Mouse (Mus musculus): ENCODE measurements around the gene Med15. TPM values are rescaled to one million over a fixed set of nuclear protein-coding genes. Genes with fewer than 3 reads are reported as not detected.

The Med15 gene
- 10 to 100 TPM; 15.8 to 54.1 TPM for polyA plus RNA-seq (2012; fragmentation: generic; extraction: Trizol)

DNA sequence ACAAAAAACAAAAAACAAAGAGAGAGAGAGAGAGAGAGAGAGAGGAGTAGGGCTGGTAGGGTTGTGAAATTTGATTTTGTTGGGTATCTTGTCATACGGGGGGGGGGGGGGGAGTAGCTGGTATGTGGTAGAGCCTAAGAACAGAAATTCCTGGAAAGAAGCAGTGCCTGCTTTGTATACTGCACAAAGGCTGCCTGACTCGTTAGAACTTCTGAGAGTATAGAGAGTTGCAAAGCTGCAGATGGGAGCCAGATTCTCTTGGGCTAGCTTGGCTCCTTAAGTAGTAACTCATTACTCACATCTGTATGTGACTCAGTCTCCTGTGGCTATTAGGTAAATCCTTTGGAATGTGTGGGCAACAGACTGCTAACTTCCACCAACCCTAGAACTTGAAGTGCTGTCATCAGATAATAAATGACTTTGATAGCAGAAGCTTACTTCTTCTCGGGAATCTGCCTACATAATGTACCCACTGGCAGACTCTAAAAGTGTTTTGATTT, at the start of gene Med15:
Gene Med15, minus strand, starts transcription at position 51 of the 500 bp plus-strand sequence.

DNA sequence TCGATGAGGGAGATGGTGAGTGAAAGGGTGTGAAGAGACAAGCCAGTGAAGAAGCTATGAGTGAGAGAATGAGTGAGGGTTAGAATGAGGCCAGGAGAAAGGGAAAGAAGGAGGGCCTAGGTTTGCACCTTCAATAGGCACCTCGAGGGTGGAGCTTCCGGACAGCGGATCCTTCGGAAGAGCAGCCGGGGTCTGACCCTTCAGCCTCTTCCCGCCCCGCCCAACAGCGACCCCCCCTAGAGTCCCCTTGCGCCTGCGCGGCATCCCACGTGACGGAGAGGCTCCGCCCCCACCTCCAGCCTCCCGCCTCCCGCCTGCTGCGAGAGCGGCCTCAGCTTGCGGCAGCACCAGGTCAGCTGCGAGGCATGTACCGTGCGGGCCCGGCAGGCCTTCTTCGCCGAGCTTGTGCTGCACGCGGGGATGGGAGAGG, 26.7 kb upstream of the Med15 start, which contains the start of gene Klhl22:
Gene Klhl22, plus strand, starts transcription at position 275 of the 430 bp plus-strand sequence.

DNA sequence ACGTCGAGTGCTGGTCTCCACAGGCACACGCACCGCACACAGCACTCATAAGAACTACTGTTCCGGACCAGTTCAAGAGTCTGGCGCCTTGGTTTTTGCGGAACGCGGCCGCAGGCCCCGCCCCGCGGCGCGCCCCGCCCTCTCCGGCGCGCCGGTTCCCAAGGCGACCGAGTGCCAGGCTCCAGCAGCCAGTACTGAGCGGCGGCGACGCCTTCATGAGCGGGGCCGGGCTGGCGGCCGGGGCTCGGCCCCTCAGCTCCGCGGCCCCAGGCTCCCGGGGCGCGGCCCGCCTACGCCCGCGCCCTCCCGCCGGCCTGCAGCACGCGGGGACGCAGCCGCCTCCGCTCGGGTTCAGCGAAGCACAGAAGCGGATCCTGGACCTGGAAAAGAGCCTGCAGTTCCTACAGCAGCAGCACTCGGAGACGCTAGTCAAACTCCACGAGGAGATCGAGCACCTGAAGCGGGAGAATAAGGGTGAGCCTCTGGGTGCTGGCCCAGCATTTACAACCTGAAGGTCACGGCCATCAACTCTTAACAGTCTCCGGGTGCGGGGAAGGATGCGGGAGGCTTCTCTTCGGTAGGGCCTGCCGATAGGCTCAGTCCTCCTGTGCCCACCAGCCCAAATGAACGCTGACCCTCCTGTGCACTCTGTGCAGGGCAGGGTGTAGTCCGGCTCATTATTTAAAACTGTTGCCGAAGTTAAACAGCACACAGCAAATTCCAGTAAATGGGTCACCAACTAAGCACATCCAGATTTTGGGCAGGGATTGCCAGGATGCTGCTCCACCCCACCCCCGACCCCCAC, 86.2 kb downstream of the Med15 start, which contains the start of gene Ccdc74a:
Gene Ccdc74a, plus strand, starts transcription at position 161 of the 805 bp plus-strand sequence.

DNA sequence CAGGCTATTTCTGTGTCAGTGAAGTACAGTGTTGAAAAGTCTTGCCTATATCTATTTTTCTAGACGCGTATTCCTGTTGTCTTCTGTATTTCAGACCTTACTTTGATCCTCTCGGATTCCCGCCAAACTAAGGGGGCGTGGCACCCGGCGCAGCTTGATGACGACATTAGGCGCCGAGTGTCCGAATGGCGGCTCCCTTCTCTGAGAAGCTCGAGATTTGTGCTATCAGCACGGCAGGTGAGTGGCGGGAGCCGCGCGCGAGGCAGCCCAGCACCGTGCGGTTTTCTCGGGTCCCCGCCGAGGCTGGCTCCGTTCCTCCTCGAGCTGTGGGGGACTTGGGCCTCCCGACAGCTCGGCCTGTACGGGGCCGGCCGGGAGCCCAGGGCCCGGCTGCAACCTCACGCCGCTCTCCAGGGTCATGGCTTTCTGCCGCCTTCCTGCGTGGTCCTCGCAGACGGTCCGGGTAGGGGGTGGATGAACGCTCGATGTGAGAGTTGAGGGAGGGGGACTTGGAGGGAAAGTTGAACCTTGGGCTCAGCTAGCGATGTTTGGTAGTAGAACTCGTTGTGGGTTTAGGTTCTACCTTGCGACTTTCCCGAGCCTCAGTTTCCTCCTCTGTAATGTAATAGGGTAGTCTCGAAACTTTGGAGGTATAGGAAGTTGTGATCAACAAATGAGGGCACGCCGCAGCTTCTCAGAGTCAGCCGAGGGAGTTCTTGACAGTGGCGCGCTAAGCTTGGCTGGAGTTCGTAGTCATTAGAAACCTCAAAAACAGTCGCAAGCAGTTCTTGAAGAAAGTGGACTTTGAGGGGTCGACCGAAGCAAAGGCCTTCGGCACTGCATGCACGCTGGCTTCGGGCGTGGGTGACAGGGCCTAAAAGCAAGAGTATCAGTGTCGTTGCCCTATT, 113.2 kb downstream of the Med15 start, which contains the start of gene Smpd4:
Gene Smpd4, plus strand, starts transcription at position 157 of the 908 bp plus-strand sequence.

Other genes with a start within 250 kb of the Med15 start
- under 1 TPM in 1 of 2 experiments, not detected in 1; 0.21 TPM for gene Aifm3, start 243.3 kb downstream of the Med15 start, polyA plus RNA-seq (2012; fragmentation: generic; extraction: Trizol)
- 10 to 100 TPM; 40.6 to 95.9 TPM for gene Lztr1, start 224.2 kb downstream of the Med15 start, polyA plus RNA-seq (2012; fragmentation: generic; extraction: Trizol)
- 10 to 100 TPM; 66.6 to 70.5 TPM for gene Thap7, start 201.8 kb downstream of the Med15 start, polyA plus RNA-seq (2012; fragmentation: generic; extraction: Trizol)
- gene Lrrc74b, start 171.6 kb downstream of the Med15 start, polyA plus RNA-seq (2012; fragmentation: generic; extraction: Trizol): under 1 TPM; 0.01 to 0.02 TPM
- 10 to 100 TPM in 1 of 2 experiments, under 1 TPM in 1; 0.85 to 11.0 TPM for gene P2rx6, start 171.0 kb downstream of the Med15 start, polyA plus RNA-seq (2012; fragmentation: generic; extraction: Trizol)
- under 1 TPM; 0.12 to 0.14 TPM for gene Slc7a4, start 149.7 kb downstream of the Med15 start, polyA plus RNA-seq (2012; fragmentation: generic; extraction: Trizol)
- 10 to 100 TPM in 1 of 2 experiments, 1 to 10 TPM in 1; 6.8 to 27.4 TPM for gene Smpd4, start 113.5 kb downstream of the Med15 start, polyA plus RNA-seq (2012; fragmentation: generic; extraction: Trizol)
- 10 to 100 TPM in 1 of 2 experiments, 1 to 10 TPM in 1; 8.7 to 19.2 TPM for gene Ccdc74a, start 86.4 kb downstream of the Med15 start, polyA plus RNA-seq (2012; fragmentation: generic; extraction: Trizol)
- gene Klhl22, start 26.7 kb upstream of the Med15 start, polyA plus RNA-seq (2012; fragmentation: generic; extraction: Trizol): 10 to 100 TPM; 19.3 to 59.6 TPM
- gene Scarf2, start 64.4 kb upstream of the Med15 start, polyA plus RNA-seq (2012; fragmentation: generic; extraction: Trizol): 100 to 1,000 TPM in 1 of 2 experiments, 10 to 100 TPM in 1; 35.1 to 151 TPM
- gene B830017H08Rik, start 100.2 kb upstream of the Med15 start, polyA plus RNA-seq (2012; fragmentation: generic; extraction: Trizol): under 1 TPM in 1 of 2 experiments, not detected in 1; 0.46 TPM
- 1 to 10 TPM in 1 of 2 experiments, under 1 TPM in 1; 0.37 to 5.4 TPM for gene Car15, start 105.5 kb upstream of the Med15 start, polyA plus RNA-seq (2012; fragmentation: generic; extraction: Trizol)
- under 1 TPM; 0.01 to 0.39 TPM for gene Gm20518, start 158.8 kb upstream of the Med15 start, polyA plus RNA-seq (2012; fragmentation: generic; extraction: Trizol)
- gene Tssk1, start 161.3 kb upstream of the Med15 start, polyA plus RNA-seq (2012; fragmentation: generic; extraction: Trizol): under 1 TPM; 0.02 to 0.19 TPM
- gene Dgcr2, start 165.7 kb upstream of the Med15 start, polyA plus RNA-seq (2012; fragmentation: generic; extraction: Trizol): 10 to 100 TPM; 25.5 to 64.3 TPM
- under 1 TPM; 0.04 to 0.14 TPM for gene Tssk2, start 165.7 kb upstream of the Med15 start, polyA plus RNA-seq (2012; fragmentation: generic; extraction: Trizol)
- 10 to 100 TPM; 17.5 to 30.4 TPM for gene Ess2, start 178.5 kb upstream of the Med15 start, polyA plus RNA-seq (2012; fragmentation: generic; extraction: Trizol)
- not detected for gene Gsc2, start 182.2 kb upstream of the Med15 start, polyA plus RNA-seq (2012; fragmentation: generic; extraction: Trizol)
- 100 to 1,000 TPM; 104 to 113 TPM for gene Slc25a1, start 195.3 kb upstream of the Med15 start, polyA plus RNA-seq (2012; fragmentation: generic; extraction: Trizol)
- not detected for gene Vpreb2, start 247.5 kb upstream of the Med15 start, polyA plus RNA-seq (2012; fragmentation: generic; extraction: Trizol)